Mouse (Mus musculus) gastrocnemius, adult 18-20 months (tissue): ENCODE measurements around the gene Polr3c. TPM values are rescaled to one million over a fixed set of nuclear protein-coding genes. Genes with fewer than 3 reads are reported as not detected.
"Not testable (repeated sequence)": the region's sequence is repeated elsewhere in the genome, so short reads cannot be mapped to it uniquely, and the experiment has no call there.

Experiments
- DNase-seq: peaks from one replicate; pipeline ENCODE4 v3.0.0; 2021; ENCODE audit warnings: low spot score
- total RNA-seq, 2 experiments: library from RNA; stranded (reverse); gene quantifications; 2 replicates each; pipeline ENCODE4 v1.2.3; 2021

The Polr3c gene
- total RNA-seq, 2 experiments from 2014 or later = 21.0 to 22.4 TPM

- DNase-seq = no peak
Measured at GRCm38 (mm10) chr3:96679159-96679674, 48.2 kb downstream of the Polr3c start.

GRCm38 (mm10) chr3:96678456-96678855, 49.0 kb downstream of the Polr3c start:
- DNase-seq = no peak

GRCm38 (mm10) chr3:96675690-96676089, 51.7 kb downstream of the Polr3c start:
- no peak for DNase-seq

- no peak for DNase-seq
Measured at GRCm38 (mm10) chr3:96675171-96675570, 52.3 kb downstream of the Polr3c start.

GRCm38 (mm10) chr3:96674442-96674841, 53.0 kb downstream of the Polr3c start:
- DNase-seq = no peak

- DNase-seq = no peak
Measured at GRCm38 (mm10) chr3:96673514-96673913, 53.9 kb downstream of the Polr3c start.

- DNase-seq = no peak
Measured at GRCm38 (mm10) chr3:96671519-96671918, 55.9 kb downstream of the Polr3c start.

GRCm38 (mm10) chr3:96669727-96670468, 57.5 kb downstream of the Polr3c start, which contains the start of gene Ankrd35:
Gene Ankrd35, plus strand, starts transcription at chr3:96670131.
- peak; percentile 76 for DNase-seq

- DNase-seq = no peak
Measured at GRCm38 (mm10) chr3:96668424-96669067, 58.9 kb downstream of the Polr3c start.

- no peak for DNase-seq
Measured at GRCm38 (mm10) chr3:96667316-96667715, 60.1 kb downstream of the Polr3c start.

GRCm38 (mm10) chr3:96666916-96667315, 60.5 kb downstream of the Polr3c start:
- DNase-seq = no peak

GRCm38 (mm10) chr3:96665732-96666363, 61.6 kb downstream of the Polr3c start:
- not testable (repeated sequence) for DNase-seq

- peak; percentile 87 for DNase-seq
Measured at GRCm38 (mm10) chr3:96663432-96664239, 63.8 kb downstream of the Polr3c start.

- DNase-seq = no peak
Measured at GRCm38 (mm10) chr3:96662731-96663316, 64.6 kb downstream of the Polr3c start.

Other genes starting within 250 kb of the Polr3c start
- gene Hfe2, start 202.5 kb downstream of the Polr3c start, total RNA-seq = 100 to 1,000 TPM; 622 to 636 TPM
- 100 to 1,000 TPM; 344 to 646 TPM for gene Txnip, start 169.7 kb downstream of the Polr3c start, total RNA-seq
- 1 to 10 TPM; 1.2 to 2.0 TPM for gene Gm16253, start 150.6 kb downstream of the Polr3c start, total RNA-seq
- 10 to 100 TPM; 44.0 to 56.1 TPM for gene Polr3gl, start 133.4 kb downstream of the Polr3c start, total RNA-seq
- 1 to 10 TPM; 1.0 to 1.7 TPM for gene Ankrd34a, start 131.0 kb downstream of the Polr3c start, total RNA-seq
- 1 to 10 TPM; 4.2 to 7.6 TPM for gene Lix1l, start 126.5 kb downstream of the Polr3c start, total RNA-seq
- gene Rbm8a, start 97.7 kb downstream of the Polr3c start, total RNA-seq = 10 to 100 TPM; 24.4 to 33.3 TPM
- 10 to 100 TPM; 27.9 to 28.6 TPM for gene Pex11b, start 92.3 kb downstream of the Polr3c start, total RNA-seq
- gene Gm42957, start 92.2 kb downstream of the Polr3c start, total RNA-seq = under 1 TPM in 1 of 2 experiments, not detected in 1; 0.07 TPM
- under 1 TPM; 0.34 to 0.74 TPM for gene Itga10, start 82.0 kb downstream of the Polr3c start, total RNA-seq
- under 1 TPM; 0.18 to 0.31 TPM for gene Ankrd35, start 57.5 kb downstream of the Polr3c start, total RNA-seq
- gene Pias3, start 31.2 kb downstream of the Polr3c start, total RNA-seq = 1 to 10 TPM; 6.1 to 7.5 TPM
- under 1 TPM; 0.50 to 0.76 TPM for gene Nudt17, start 19.1 kb downstream of the Polr3c start, total RNA-seq
- 100 to 1,000 TPM in 1 of 2 experiments, 10 to 100 TPM in 1; 55.7 to 103 TPM for gene Rnf115, start within 50 bp of the Polr3c start, total RNA-seq
- under 1 TPM in 1 of 2 experiments, not detected in 1; 0.18 TPM for gene Pdzk1, start 101.7 kb upstream of the Polr3c start, total RNA-seq
- not detected for gene Cd160, start 101.7 kb upstream of the Polr3c start, total RNA-seq
- 1 to 10 TPM; 1.7 to 2.8 TPM for gene Gja5, start 177.1 kb upstream of the Polr3c start, total RNA-seq
- 10 to 100 TPM; 17.6 to 18.2 TPM for gene Gpr89, start 177.7 kb upstream of the Polr3c start, total RNA-seq
- gene Gja8, start 198.4 kb upstream of the Polr3c start, total RNA-seq = not detected